ENCODE assay signal across 8 mouse cellular contexts in genomic region chr16:59471637-59472278, GRCm38 (mm10). TPM values are rescaled to one million over a fixed set of nuclear protein-coding genes. Genes with fewer than 3 reads are reported as not detected.
DNase-seq lines count a peak whose midpoint lies in the region; ATAC-seq lines count a peak whose summit lies in the region.

TSS of gene Riox2 (plus strand) at chr16:59471775.

- intact Hi-C loops in gastrocnemius, postnatal 14 days (cut with DNase I; ENCODE audit: low total_unique reads), result no loop called here
- intact Hi-C loops in left cerebral cortex, postnatal 10 days (cut with DNase I), result no loop called here

- peak; percentile 96 for ATAC-seq in intestine, embryonic 14.5 days (replicated peaks; ENCODE audit: low FRiP score, low TSS enrichment, low read depth)
- ATAC-seq in megakaryocyte progenitor cell, adult 5-6 weeks (replicated peaks; ENCODE audit: poor library complexity), result peak; percentile 84

- H3K9me3 ChIP-seq in intestine, embryonic 14.5 days (ENCODE audit: control insufficient read depth, low read length), result no peaks in the 10 kb centered on the region

- peak within 1 kb of the TSS; percentile 62; the same call in 1 of the 2 replicates for H3K27ac ChIP-seq in intestine, embryonic 14.5 days (ENCODE audit: low read depth)

- H3K4me1 ChIP-seq in intestine, embryonic 14.5 days (replicated peaks; ENCODE audit: control insufficient read depth, insufficient read depth, low read length), result peaks cover 6% of the 10 kb centered on the region

- H3K4me2 ChIP-seq in intestine, embryonic 14.5 days (ENCODE audit: low read length), result peak within 1 kb of the TSS; percentile 64

- H3K9ac ChIP-seq in intestine, embryonic 14.5 days (ENCODE audit: low read length), result peak within 1 kb of the TSS; percentile 65

- H3K27me3 ChIP-seq in intestine, embryonic 14.5 days (replicated peaks; ENCODE audit: control insufficient read depth, insufficient read depth, low read length), result no peaks in the 10 kb centered on the region

- WGBS in intestine, embryonic 14.5 days, result 1% methylated on average over 55 of the region's 56 CpGs

- peak; percentile 86 to 96 for DNase-seq in adrenal gland, adult (ENCODE audit: inconsistent age in 2 of 2, low spot score in 1 of 2)
- DNase-seq in embryo, embryonic 10.5 days (ENCODE audit: low spot score), result peak; percentile 87
- DNase-seq in gastrocnemius, postnatal 14 days, result peak; percentile 84
- peak; percentile 95 for DNase-seq in intestine, embryonic 14.5 days (ENCODE audit: low spot score)
- peak; percentile 59 to 88 for DNase-seq in left cerebral cortex, postnatal 10 days (ENCODE audit: extremely low spot score in 1 of 2, low spot score in 2 of 2)
- DNase-seq in right cerebral cortex, postnatal 10 days (ENCODE audit: low spot score in 2 of 2), result peak; percentile 80 to 82
- peak; percentile 84 for DNase-seq in urinary bladder, postnatal 14 days (ENCODE audit: low spot score)

- H3K4me3 ChIP-seq in intestine, embryonic 14.5 days (ENCODE audit: low read depth, low read length), result peak within 1 kb of the TSS; percentile 69

- peaks cover 16% of the 10 kb centered on the region for H3K36me3 ChIP-seq in intestine, embryonic 14.5 days (ENCODE audit: control insufficient read depth, insufficient read depth, low read length)

RNA-seq across cellular contexts. Expression of gene Riox2, which starts in this region (rescaled TPM):
- 10 to 100 TPM; 11.3 to 11.4 TPM for total RNA-seq in gastrocnemius, postnatal 14 days (2021)
- 32.9 and 38.3 TPM in 2 replicates for polyA plus RNA-seq in intestine, embryonic 14.5 days (2014; fragmentation: Nextera tagmentation; extraction: Ambion mirVana)
- 10 to 100 TPM; 12.9 to 13.4 TPM for total RNA-seq in left cerebral cortex, postnatal 10 days (2021)
- total RNA-seq in megakaryocyte progenitor cell, adult 5-6 weeks (2015), result 38.3 and 49.5 TPM in 2 replicates
- total RNA-seq in megakaryocyte progenitor cell, adult 5-6 weeks (2017), result 50.7 and 70.6 TPM in 2 replicates

Comparison
In these comparisons a context has a peak if more than half of its experiments do, and no peak if none do; other contexts are left out.
1. Peak in every context shown above with its lines: DNase-seq, ATAC-seq, H3K4me3 ChIP-seq and H3K27ac ChIP-seq.